Mouse (Mus musculus): ENCODE data around the gene Ccn1. TPM values are rescaled to one million over a fixed set of nuclear protein-coding genes. Genes with fewer than 3 reads are reported as not detected.

Ccn1 gene
- polyA plus RNA-seq, 1 experiment from 2014 or later = 78.3 TPM

DNA sequence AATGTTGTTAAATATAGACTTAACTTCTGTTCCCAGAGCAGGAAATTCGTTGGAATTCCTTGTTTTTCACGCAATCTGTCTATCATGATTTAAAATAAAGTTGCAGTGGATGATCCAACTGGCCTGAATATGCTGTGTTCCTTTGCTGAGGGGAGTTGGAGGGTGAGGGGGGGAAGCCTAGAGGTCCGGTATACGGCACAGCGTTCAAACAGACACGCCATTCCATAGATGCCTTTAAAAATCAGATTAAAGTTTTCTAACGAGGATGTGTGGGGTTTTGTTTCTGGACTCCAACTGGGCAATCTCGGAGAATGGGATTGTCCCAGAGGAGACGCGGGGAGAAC, 2.2 kb upstream of the Ccn1 start:
- ATAC-seq (ENCODE audit: low read depth) = no peak
- Histone ChIP-seq H3K4me1 (replicated peaks; ENCODE audit: control insufficient read depth, insufficient read depth, low read length) (peaks cover 34% of the 10 kb centered on the region), H3K9me3 (ENCODE audit: control insufficient read depth, low read length) (no peaks in the 10 kb centered on the region), H3K4me3 (ENCODE audit: low read length) (peak overlapping the region; percentile 75), H3K36me3 (ENCODE audit: control insufficient read depth, insufficient read depth, low read length) (peaks cover 9% of the 10 kb centered on the region), H3K27ac (ENCODE audit: low read length) (peak overlapping the region; percentile 96), H3K4me2 (ENCODE audit: low read depth, low read length) (peak overlapping the region; percentile 87), H3K9ac (ENCODE audit: low read length) (peak overlapping the region; percentile 87), H3K27me3 (ENCODE audit: control insufficient read depth, insufficient read depth, low read depth, low read length) (no peaks in the 10 kb centered on the region)
- WGBS = 3% methylated on average over 10 of the region's 10 CpGs

DNA sequence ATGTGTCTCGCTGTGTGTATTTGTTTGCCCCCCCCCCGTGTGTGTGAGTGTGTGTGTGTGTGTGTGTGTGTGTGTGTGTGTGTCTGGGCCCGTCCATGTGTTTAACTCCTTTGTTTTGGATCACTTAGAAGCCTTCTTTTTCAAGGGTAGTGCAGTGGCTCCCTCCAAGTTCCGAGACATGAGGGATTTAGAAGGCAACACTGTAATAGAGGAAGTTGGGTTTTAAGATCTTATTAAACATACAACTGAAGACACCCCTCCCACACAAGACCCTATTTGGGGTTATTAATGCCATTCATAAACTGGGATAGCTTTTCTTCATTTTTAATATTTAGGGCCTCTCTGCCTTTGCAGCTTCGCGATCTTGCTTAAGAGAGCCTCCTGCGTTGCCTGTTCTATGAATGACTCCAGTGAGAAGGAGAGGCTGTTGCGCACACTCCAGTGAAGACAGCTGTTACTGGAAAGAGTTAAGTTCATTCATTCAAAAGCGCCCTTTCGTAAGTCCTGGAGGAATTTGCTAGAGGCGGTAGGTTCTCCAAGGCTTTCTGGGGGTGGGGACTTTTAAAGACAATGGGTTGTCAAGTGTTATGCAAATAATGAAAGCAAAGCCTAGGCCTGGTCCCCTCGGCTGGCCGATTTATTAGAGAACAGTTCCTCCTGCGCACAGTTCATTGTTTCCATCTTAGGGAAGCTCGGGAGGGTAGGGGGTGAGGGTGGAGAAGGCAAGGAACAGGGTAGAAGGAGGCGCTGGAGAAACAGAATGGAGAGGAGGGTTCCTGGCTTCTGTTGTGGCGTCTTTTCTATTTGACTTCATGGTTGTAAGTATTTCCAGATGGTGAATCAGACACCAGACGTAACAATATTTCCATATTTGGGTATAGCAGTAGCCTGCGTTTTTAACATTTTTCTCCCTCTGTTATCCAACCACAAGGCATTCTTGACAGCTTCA, 1.5 kb upstream of the Ccn1 start:
- H3K4me3 ChIP-seq (ENCODE audit: low read length) = peak overlapping the region; percentile 75
- peaks cover 34% of the 10 kb centered on the region for H3K4me1 ChIP-seq (replicated peaks; ENCODE audit: control insufficient read depth, insufficient read depth, low read length)
- peak; percentile 15 for ATAC-seq (ENCODE audit: low read depth)
- H3K9me3 ChIP-seq (ENCODE audit: control insufficient read depth, low read length) = no peaks in the 10 kb centered on the region
- peak overlapping the region; percentile 96 for H3K27ac ChIP-seq (ENCODE audit: low read length)
- H3K36me3 ChIP-seq (ENCODE audit: control insufficient read depth, insufficient read depth, low read length) = peaks cover 9% of the 10 kb centered on the region
- peak overlapping the region; percentile 87 for H3K9ac ChIP-seq (ENCODE audit: low read length)
- peak overlapping the region; percentile 87 for H3K4me2 ChIP-seq (ENCODE audit: low read depth, low read length)
- WGBS = 6% methylated on average over 18 of the region's 19 CpGs
- H3K27me3 ChIP-seq (ENCODE audit: control insufficient read depth, insufficient read depth, low read depth, low read length) = no peaks in the 10 kb centered on the region

DNA sequence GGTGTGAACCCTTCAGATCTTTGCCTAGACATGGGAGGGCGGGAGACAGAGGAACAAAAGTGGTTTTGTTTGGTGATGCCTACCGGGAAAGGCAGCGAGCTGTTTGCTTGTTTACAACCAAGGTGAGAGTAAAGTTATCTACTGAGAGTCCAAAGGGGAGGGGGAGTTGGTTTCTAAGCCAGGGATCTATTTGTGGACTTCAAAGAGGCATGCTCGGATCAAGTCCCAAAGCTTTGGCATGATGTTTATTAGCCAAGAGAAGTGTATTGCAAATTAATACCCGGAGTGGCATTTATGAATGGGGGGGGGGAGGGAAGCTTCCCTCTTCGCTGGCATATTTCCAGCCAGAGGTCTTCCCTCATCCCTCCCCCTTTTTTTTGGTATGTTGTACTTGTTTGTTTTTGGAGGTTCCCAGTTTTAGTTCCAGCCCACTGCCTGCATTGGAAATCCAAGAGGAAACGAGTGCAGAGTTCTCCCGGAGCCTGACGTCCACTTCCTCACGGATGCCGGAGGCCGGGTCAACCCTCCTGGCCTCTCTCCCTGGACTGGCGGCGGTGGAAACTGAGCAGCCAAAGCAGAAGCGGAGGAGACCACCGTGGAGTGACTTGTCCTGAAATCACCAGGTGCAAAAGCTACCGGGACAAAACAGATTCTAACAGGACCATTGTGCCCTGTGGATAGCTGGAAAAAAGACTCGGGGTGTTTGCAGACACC, 674 bp upstream of the Ccn1 start:
- Histone ChIP-seq H3K27ac (ENCODE audit: low read length) (peak overlapping the region; percentile 96), H3K9me3 (ENCODE audit: control insufficient read depth, low read length) (no peaks in the 10 kb centered on the region), H3K9ac (ENCODE audit: low read length) (peak overlapping the region; percentile 87), H3K36me3 (ENCODE audit: control insufficient read depth, insufficient read depth, low read length) (peaks cover 9% of the 10 kb centered on the region), H3K4me3 (ENCODE audit: low read length) (peak overlapping the region; percentile 75), H3K4me1 (replicated peaks; ENCODE audit: control insufficient read depth, insufficient read depth, low read length) (peaks cover 38% of the 10 kb centered on the region), H3K4me2 (ENCODE audit: low read depth, low read length) (peak overlapping the region; percentile 87), H3K27me3 (ENCODE audit: control insufficient read depth, insufficient read depth, low read depth, low read length) (no peaks in the 10 kb centered on the region)
- WGBS = under 1% methylated on average over 18 of the region's 18 CpGs
- 0 out of 2 replicates have a peak, but pooled peaks have one; percentile 0 for ATAC-seq (ENCODE audit: low read depth)

DNA sequence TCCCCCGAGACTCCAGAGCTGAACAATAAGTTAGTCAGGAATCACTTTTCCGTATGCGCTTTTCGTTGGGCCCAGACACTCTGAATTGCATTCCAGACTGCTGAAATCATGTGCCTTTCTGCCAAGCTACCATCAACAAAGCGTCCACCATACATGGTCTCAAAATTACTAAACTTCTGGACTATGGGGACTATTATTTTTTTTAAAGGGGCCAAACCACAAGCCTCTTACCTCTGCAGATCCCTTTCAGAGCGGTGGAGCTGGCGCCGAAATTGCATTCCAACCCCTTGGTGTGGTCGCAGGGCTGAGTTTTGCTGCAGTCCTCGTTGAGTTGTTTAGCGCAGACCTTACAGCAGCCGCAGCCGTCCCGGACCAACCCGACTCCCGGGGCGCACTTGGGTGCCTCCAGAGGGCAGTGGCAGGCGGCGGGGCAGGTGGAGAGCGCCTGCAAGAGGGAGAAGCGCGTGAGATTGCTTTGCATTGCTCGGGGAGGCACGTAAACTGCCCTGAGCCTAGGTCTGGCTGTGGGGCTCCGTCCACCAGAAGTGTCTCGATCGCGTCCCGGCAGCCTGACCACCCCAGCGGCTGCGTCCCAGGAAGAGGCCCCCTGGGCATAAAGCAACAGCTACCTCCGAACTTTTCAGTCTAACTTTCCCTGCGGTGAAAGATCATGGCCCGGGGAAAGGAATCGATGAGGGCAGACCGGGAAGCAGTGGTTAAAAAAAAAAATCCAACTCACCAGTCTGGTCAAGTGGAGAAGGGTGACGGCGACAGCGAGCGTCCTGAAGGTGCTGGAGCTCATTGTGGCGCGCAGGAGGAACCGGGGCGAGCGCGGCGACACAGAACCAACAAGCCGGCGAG, 560 bp downstream of the Ccn1 start:
- Histone ChIP-seq H3K27ac (ENCODE audit: low read length) (peak overlapping the region; percentile 96), H3K36me3 (ENCODE audit: control insufficient read depth, insufficient read depth, low read length) (peaks cover 9% of the 10 kb centered on the region), H3K4me3 (ENCODE audit: low read length) (peak overlapping the region; percentile 75), H3K9me3 (ENCODE audit: control insufficient read depth, low read length) (no peaks in the 10 kb centered on the region), H3K4me2 (ENCODE audit: low read depth, low read length) (peak overlapping the region; percentile 87), H3K9ac (ENCODE audit: low read length) (peak overlapping the region; percentile 87), H3K27me3 (ENCODE audit: control insufficient read depth, insufficient read depth, low read depth, low read length) (no peaks in the 10 kb centered on the region), H3K4me1 (replicated peaks; ENCODE audit: control insufficient read depth, insufficient read depth, low read length) (peaks cover 38% of the 10 kb centered on the region)
- WGBS = under 1% methylated on average over 48 of the region's 49 CpGs
- peak; percentile 15 for ATAC-seq (ENCODE audit: low read depth)

DNA sequence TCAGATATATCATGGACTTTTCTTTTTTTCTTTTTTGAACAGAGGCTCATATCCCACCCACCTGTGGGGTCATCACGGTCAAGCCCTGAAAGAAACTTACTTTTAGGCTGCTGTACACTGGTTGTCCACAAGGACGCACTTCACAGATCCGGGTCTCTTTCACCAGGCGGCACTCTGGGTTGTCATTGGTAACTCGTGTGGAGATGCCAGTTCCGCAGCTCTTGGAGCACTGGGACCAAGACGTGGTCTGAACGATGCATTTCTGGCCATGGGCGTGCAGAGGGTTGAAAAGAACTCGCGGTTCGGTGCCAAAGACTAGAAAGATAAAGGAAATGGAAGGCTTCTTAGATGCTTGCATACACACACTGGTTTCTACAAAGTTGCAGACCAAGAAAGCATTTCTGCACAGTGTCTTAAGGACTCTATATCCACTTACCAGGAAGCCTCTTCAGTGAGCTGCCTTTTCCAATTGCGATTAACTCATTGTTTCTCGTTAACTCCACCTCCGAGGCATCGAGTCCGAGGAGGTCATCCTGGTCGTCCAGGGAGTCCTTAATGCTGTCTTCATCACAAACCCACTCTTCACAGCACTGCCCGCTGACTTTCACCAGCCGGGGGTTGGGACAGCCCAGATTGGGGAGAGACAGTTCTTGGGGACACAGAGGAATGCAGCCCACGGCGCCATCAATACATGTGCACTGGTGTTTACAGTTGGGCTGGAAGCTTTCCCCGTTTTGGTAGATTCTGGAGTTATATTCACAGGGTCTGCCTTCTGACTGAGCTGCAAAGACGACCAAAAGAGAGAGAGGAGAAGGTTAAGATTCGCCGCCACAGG, 1.5 kb downstream of the Ccn1 start:
- no peak for ATAC-seq (ENCODE audit: low read depth)
- Histone ChIP-seq H3K4me2 (ENCODE audit: low read depth, low read length) (peak overlapping the region; percentile 87), H3K36me3 (ENCODE audit: control insufficient read depth, insufficient read depth, low read length) (peaks cover 9% of the 10 kb centered on the region), H3K27me3 (ENCODE audit: control insufficient read depth, insufficient read depth, low read depth, low read length) (no peaks in the 10 kb centered on the region), H3K4me1 (replicated peaks; ENCODE audit: control insufficient read depth, insufficient read depth, low read length) (peaks cover 38% of the 10 kb centered on the region), H3K27ac (ENCODE audit: low read length) (peak overlapping the region; percentile 96), H3K9ac (ENCODE audit: low read length) (peak overlapping the region; percentile 87), H3K9me3 (ENCODE audit: control insufficient read depth, low read length) (no peaks in the 10 kb centered on the region), H3K4me3 (ENCODE audit: low read length) (peak overlapping the region; percentile 75)
- 13% methylated on average over 26 of the region's 26 CpGs for WGBS

DNA sequence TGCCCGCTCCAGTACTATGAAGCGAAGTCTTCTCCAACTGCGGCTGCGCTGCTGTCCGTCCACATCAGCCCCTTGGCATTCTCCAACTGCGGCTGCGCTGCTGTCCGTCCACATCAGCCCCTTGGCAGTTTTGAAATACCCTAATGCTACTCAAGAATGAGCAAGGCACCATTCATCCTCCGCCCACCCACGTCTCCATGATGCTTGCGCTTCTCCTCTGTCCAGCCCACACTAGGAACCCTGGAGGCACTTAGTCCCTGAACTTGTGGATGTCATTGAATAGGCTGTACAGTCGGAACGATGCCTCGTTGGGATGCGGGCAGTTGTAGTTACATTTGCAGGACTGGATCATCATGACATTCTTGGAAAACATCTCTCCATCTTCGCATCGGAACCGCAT, 2.4 kb downstream of the Ccn1 start:
- no peak for ATAC-seq (ENCODE audit: low read depth)
- H3K4me1 ChIP-seq (replicated peaks; ENCODE audit: control insufficient read depth, insufficient read depth, low read length) = peaks cover 34% of the 10 kb centered on the region
- H3K9ac ChIP-seq (ENCODE audit: low read length) = peak overlapping the region; percentile 26; the same call in 1 of the 2 replicates
- H3K9me3 ChIP-seq (ENCODE audit: control insufficient read depth, low read length) = no peaks in the 10 kb centered on the region
- H3K4me3 ChIP-seq (ENCODE audit: low read length) = no peak overlapping the region
- H3K4me2 ChIP-seq (ENCODE audit: low read depth, low read length) = no peak overlapping the region
- no peaks in the 10 kb centered on the region for H3K27me3 ChIP-seq (ENCODE audit: control insufficient read depth, insufficient read depth, low read depth, low read length)
- 92% methylated on average over 18 of the region's 18 CpGs for WGBS
- H3K36me3 ChIP-seq (ENCODE audit: control insufficient read depth, insufficient read depth, low read length) = peaks cover 9% of the 10 kb centered on the region
- no peak overlapping the region for H3K27ac ChIP-seq (ENCODE audit: low read length)

DNA sequence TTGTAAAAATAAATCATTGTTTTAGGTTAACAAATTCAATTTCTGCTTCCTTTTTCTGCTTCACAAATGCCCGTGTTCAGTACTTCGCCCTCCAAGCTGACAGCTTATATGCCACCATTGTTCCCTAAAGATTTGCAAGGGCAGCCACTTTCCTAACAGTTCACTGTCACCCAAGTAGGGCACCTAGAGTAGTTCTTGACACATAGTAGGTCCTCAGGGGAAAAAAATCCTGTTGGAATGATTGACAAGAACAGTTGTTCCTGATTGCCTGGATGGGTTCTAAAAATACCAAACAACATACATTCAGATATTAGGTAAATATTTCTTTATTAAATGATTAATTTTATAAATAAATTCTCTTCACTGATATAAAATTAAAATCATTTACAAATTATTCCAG, 3.1 kb downstream of the Ccn1 start:
- H3K4me3 ChIP-seq (ENCODE audit: low read length) = no peak overlapping the region
- peaks cover 9% of the 10 kb centered on the region for H3K36me3 ChIP-seq (ENCODE audit: control insufficient read depth, insufficient read depth, low read length)
- 87% methylated on average over 2 of the region's 2 CpGs for WGBS
- peaks cover 32% of the 10 kb centered on the region for H3K4me1 ChIP-seq (replicated peaks; ENCODE audit: control insufficient read depth, insufficient read depth, low read length)
- no peak overlapping the region for H3K9ac ChIP-seq (ENCODE audit: low read length)
- ATAC-seq (ENCODE audit: low read depth) = no peak
- H3K4me2 ChIP-seq (ENCODE audit: low read depth, low read length) = no peak overlapping the region
- H3K9me3 ChIP-seq (ENCODE audit: control insufficient read depth, low read length) = no peaks in the 10 kb centered on the region
- no peak overlapping the region for H3K27ac ChIP-seq (ENCODE audit: low read length)
- H3K27me3 ChIP-seq (ENCODE audit: control insufficient read depth, insufficient read depth, low read depth, low read length) = no peaks in the 10 kb centered on the region

DNA sequence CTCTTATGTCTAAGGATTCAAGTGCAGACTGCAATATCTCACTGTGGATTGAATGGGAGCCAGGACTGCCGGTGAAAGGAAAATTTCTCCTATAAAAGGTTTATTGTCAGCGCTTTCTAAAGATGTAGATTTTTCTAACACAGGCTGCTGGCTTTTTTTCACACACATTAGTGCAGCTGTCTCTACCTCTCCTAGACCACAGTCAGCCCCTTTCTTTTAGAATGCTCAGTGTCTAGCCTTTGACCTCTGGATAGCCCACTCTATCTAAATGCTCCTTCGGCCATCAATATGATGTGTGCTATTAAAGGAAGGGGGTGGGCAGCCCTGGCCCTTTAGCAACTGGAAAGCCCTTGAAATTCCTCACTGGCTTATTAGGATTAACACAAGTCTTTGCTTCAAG, 3.8 kb downstream of the Ccn1 start:
- Histone ChIP-seq H3K27me3 (ENCODE audit: control insufficient read depth, insufficient read depth, low read depth, low read length) (no peaks in the 10 kb centered on the region), H3K9me3 (ENCODE audit: control insufficient read depth, low read length) (no peaks in the 10 kb centered on the region), H3K4me1 (replicated peaks; ENCODE audit: control insufficient read depth, insufficient read depth, low read length) (peaks cover 31% of the 10 kb centered on the region), H3K4me3 (ENCODE audit: low read length) (no peak overlapping the region), H3K9ac (ENCODE audit: low read length) (no peak overlapping the region), H3K27ac (ENCODE audit: low read length) (no peak overlapping the region), H3K4me2 (ENCODE audit: low read depth, low read length) (no peak overlapping the region), H3K36me3 (ENCODE audit: control insufficient read depth, insufficient read depth, low read length) (peaks cover 9% of the 10 kb centered on the region)
- 33% methylated on average over 3 of the region's 3 CpGs for WGBS
- ATAC-seq (ENCODE audit: low read depth) = no peak
